Comparison of ENCODE assay signal across 9 mouse cellular contexts in genomic region chr10:17827391-17827790, GRCm38 (mm10). TPM values are rescaled to one million over a fixed set of nuclear protein-coding genes. Genes with fewer than 3 reads are reported as not detected.
A peak's percentile ranks its signal among the peaks of the same experiment; 100 is the strongest.
DNase-seq lines count a peak whose midpoint lies in the region; ATAC-seq lines count a peak whose summit lies in the region.
"Had no signal": no experiment of that assay in that cellular context is flagged by ENCODE, and none has a peak within 500 bp of the region (broad histone marks: within the 10 kb centered on the region; RNA-seq: fewer than 3 reads in every experiment).

No protein-coding gene starts in this region.

- ATAC-seq in heart, embryonic 13.5 days (ENCODE audit: extremely low read depth, insufficient number of reproducible peaks, low FRiP score, low TSS enrichment): no peak
- peak; percentile 36 for ATAC-seq in forebrain, embryonic 13.5 days
- ATAC-seq in neural tube, embryonic 11.5 days (ENCODE audit: insufficient read depth, low FRiP score, low TSS enrichment): no peak

- H3K27ac ChIP-seq in heart, embryonic 13.5 days (replicated peaks): no peak overlapping the region
- peak overlapping the region; percentile 35 for H3K27ac ChIP-seq in forebrain, embryonic 13.5 days
- H3K27ac ChIP-seq in neural tube, embryonic 11.5 days (ENCODE audit: low read depth, low read length): no peak overlapping the region

- no peak overlapping the region for H3K9ac ChIP-seq in heart, embryonic 13.5 days
- H3K9ac ChIP-seq in forebrain, embryonic 13.5 days: no peak overlapping the region
- no peak overlapping the region for H3K9ac ChIP-seq in neural tube, embryonic 11.5 days (ENCODE audit: low read length)

- no peaks in the 10 kb centered on the region for H3K9me3 ChIP-seq in heart, embryonic 13.5 days
- H3K9me3 ChIP-seq in forebrain, embryonic 13.5 days (replicated peaks): no peaks in the 10 kb centered on the region
- no peaks in the 10 kb centered on the region for H3K9me3 ChIP-seq in neural tube, embryonic 11.5 days (ENCODE audit: control insufficient read depth, low read length)
- H3K9me3 ChIP-seq: megakaryocyte, embryonic 14.5 days had no signal

- 18% methylated on average over 12 of the region's 12 CpGs for WGBS in heart, embryonic 13.5 days
- 2% methylated on average over 12 of the region's 12 CpGs for WGBS in forebrain, embryonic 13.5 days
- under 1% methylated on average over 12 of the region's 12 CpGs for WGBS in neural tube, embryonic 11.5 days

- DNase-seq in heart, postnatal 25 days (ENCODE audit: low spot score): no peak
- peak; percentile 13 to 49 for DNase-seq in kidney, postnatal 25 days
- peak; percentile 53 for DNase-seq in neural tube, embryonic 11.5 days (ENCODE audit: low spot score)
- no peak for DNase-seq in adrenal gland, postnatal 25 days
- no peak for DNase-seq in layer of hippocampus, adult 9-11 months
- no peak for DNase-seq in ovary, postnatal 10 days (ENCODE audit: low spot score)

- intact Hi-C loops in heart, postnatal 25 days (cut with DNase I): no loop called here

- H3K4me1 ChIP-seq in heart, embryonic 13.5 days: no peaks in the 10 kb centered on the region
- peaks cover 12% of the 10 kb centered on the region for H3K4me1 ChIP-seq in forebrain, embryonic 13.5 days
- no peaks in the 10 kb centered on the region for H3K4me1 ChIP-seq in neural tube, embryonic 11.5 days (ENCODE audit: control insufficient read depth, insufficient read depth, low read length)
- H3K4me1 ChIP-seq: megakaryocyte, embryonic 14.5 days had no signal

- H3K27me3 ChIP-seq in heart, embryonic 13.5 days (replicated peaks): no peaks in the 10 kb centered on the region
- H3K27me3 ChIP-seq in forebrain, embryonic 13.5 days: no peaks in the 10 kb centered on the region
- no peaks in the 10 kb centered on the region for H3K27me3 ChIP-seq in neural tube, embryonic 11.5 days (ENCODE audit: control insufficient read depth, insufficient read depth, low read length)
- H3K27me3 ChIP-seq: megakaryocyte, embryonic 14.5 days had no signal

- H3K4me3 ChIP-seq in heart, embryonic 13.5 days: no peak overlapping the region
- H3K4me3 ChIP-seq in forebrain, embryonic 13.5 days: no peak overlapping the region
- no peak overlapping the region for H3K4me3 ChIP-seq in neural tube, embryonic 11.5 days (ENCODE audit: low read depth, low read length)
- H3K4me3 ChIP-seq: megakaryocyte, embryonic 14.5 days had no signal

- H3K4me2 ChIP-seq in heart, embryonic 13.5 days: peak overlapping the region; percentile 22
- H3K4me2 ChIP-seq in forebrain, embryonic 13.5 days: peak overlapping the region; percentile 42
- peak overlapping the region; percentile 26 for H3K4me2 ChIP-seq in neural tube, embryonic 11.5 days (ENCODE audit: low read depth)

- peaks cover 69% of the 10 kb centered on the region for H3K36me3 ChIP-seq in heart, embryonic 13.5 days
- H3K36me3 ChIP-seq in forebrain, embryonic 13.5 days (ENCODE audit: poor library complexity, severe bottlenecking): no peaks in the 10 kb centered on the region
- no peaks in the 10 kb centered on the region for H3K36me3 ChIP-seq in neural tube, embryonic 11.5 days (ENCODE audit: control insufficient read depth, insufficient read depth, low read length)

RNA-seq across cellular contexts. Expression of gene Txlnb, which starts 31.4 kb away (rescaled TPM):
- 32.5 and 33.2 TPM in 2 replicates for polyA plus RNA-seq in heart, embryonic 13.5 days (2015; fragmentation: Nextera tagmentation; extraction: Ambion mirVana)
- total RNA-seq in heart, postnatal 25 days (2021): 100 to 1,000 TPM; 263 to 278 TPM
- polyA plus RNA-seq in forebrain, embryonic 13.5 days (2015; fragmentation: Nextera tagmentation; extraction: Ambion mirVana): 0.99 and 1.0 TPM in 2 replicates
- polyA plus RNA-seq in neural tube, embryonic 11.5 days (2014; fragmentation: Nextera tagmentation; extraction: Ambion mirVana): 4.2 and 4.6 TPM in 2 replicates
- total RNA-seq in adrenal gland, postnatal 25 days (2021): 0.73 and 1.1 TPM in 2 replicates

Comparison
In these comparisons a context has a peak if more than half of its experiments do, and no peak if none do; other contexts are left out.
1. DNase-seq: peak in kidney, postnatal 25 days (2 of 2) and neural tube, embryonic 11.5 days (single experiment); none in heart, postnatal 25 days (single experiment), adrenal gland, postnatal 25 days (single experiment), layer of hippocampus, adult 9-11 months (single experiment) and ovary, postnatal 10 days (single experiment).
2. Peak in every context shown above with its lines, with median percentiles within 50 percentile points of each other: H3K4me2 ChIP-seq.